Mouse (Mus musculus): Measurements from ENCODE around the gene Kif13a. TPM values are rescaled to one million over a fixed set of nuclear protein-coding genes. Genes with fewer than 3 reads are reported as not detected.
A peak's percentile ranks its signal among the peaks of the same experiment; 100 is the strongest.

Gene Kif13a
- polyA plus RNA-seq, 1 experiment from 2014 or later: 30.6 TPM

DNA sequence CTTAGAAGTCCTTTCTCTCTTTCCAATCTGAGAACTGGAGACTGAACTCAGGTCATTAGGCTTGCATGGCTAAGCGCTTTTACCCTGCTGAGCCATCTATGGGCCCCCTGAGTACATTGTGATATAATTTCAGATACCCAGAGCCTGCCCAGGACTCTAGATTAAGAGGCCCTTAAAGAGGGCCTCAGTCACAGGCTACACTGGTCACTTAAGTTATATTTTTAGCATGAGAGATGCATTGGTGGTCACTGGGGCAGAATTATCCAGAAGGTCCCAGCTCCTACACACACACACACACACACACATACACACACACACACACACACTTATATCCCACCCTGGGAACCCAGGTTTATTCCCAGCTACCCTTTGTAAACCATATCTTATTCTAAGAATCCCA, 133.3 kb downstream of the Kif13a start:
- H3K27ac ChIP-seq: no peak overlapping the region
- no peak overlapping the region for H3K4me3 ChIP-seq
- no peaks in the 10 kb centered on the region for H3K4me1 ChIP-seq
- 94% methylated on average over 1 of the region's 1 CpGs for WGBS
- no peak overlapping the region for H3K4me2 ChIP-seq
- ATAC-seq (ENCODE audit: borderline replicate concordance, extremely low read depth, low FRiP score, low TSS enrichment): no peak
- H3K9ac ChIP-seq: no peak overlapping the region
- H3K27me3 ChIP-seq: no peaks in the 10 kb centered on the region
- peaks cover 60% of the 10 kb centered on the region for H3K36me3 ChIP-seq
- no peaks in the 10 kb centered on the region for H3K9me3 ChIP-seq

DNA sequence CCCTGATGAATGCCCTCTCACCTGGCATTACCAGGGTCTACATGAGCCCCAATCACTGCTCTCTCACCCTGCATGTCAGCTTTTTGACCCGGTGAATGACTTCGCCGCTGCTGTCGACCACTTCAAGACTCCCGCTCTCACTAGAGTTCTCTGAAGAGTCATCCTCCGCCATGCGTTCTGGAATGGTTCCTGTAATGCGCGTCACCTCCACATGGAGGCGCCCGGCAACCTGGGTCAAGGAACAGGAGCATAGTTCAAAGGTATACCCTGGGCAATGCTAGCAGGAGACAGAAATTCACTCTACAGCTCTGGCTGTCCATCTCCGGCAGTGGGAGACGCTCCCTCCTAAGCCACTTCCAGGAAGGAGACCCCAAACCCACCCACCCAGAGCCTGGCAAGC, 135.8 kb downstream of the Kif13a start:
- Histone ChIP-seq H3K27ac (no peak overlapping the region), H3K9ac (no peak overlapping the region), H3K4me2 (no peak overlapping the region), H3K9me3 (no peaks in the 10 kb centered on the region), H3K27me3 (no peaks in the 10 kb centered on the region), H3K4me1 (no peaks in the 10 kb centered on the region), H3K4me3 (no peak overlapping the region), H3K36me3 (peaks cover 60% of the 10 kb centered on the region)
- 74% methylated on average over 13 of the region's 13 CpGs for WGBS
- ATAC-seq (ENCODE audit: borderline replicate concordance, extremely low read depth, low FRiP score, low TSS enrichment): no peak

DNA sequence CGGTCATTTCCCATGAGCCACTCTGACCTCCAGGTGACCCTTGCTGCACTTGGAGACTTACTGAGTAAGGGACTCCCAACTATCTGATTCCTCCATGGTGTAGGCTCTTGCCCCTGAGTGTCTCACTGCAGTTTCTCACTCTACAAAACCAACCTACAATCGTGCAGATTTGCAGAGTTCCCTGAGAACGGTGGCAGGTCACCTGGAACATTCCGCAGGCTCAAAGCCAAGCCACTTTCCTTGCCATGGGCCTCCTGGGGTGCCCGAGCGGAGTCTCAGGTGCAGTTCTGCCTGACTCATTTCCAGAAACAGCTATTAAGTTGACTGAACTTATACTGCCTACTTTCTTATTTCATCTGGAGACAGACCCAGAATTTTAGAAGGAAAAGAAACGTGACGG, 141.2 kb downstream of the Kif13a start:
- Histone ChIP-seq H3K9me3 (no peaks in the 10 kb centered on the region), H3K27ac (no peak overlapping the region), H3K27me3 (no peaks in the 10 kb centered on the region), H3K4me2 (no peak overlapping the region), H3K9ac (no peak overlapping the region), H3K4me3 (no peak overlapping the region), H3K4me1 (no peaks in the 10 kb centered on the region), H3K36me3 (peaks cover 59% of the 10 kb centered on the region)
- 76% methylated on average over 8 of the region's 8 CpGs for WGBS
- no peak for ATAC-seq (ENCODE audit: borderline replicate concordance, extremely low read depth, low FRiP score, low TSS enrichment)

DNA sequence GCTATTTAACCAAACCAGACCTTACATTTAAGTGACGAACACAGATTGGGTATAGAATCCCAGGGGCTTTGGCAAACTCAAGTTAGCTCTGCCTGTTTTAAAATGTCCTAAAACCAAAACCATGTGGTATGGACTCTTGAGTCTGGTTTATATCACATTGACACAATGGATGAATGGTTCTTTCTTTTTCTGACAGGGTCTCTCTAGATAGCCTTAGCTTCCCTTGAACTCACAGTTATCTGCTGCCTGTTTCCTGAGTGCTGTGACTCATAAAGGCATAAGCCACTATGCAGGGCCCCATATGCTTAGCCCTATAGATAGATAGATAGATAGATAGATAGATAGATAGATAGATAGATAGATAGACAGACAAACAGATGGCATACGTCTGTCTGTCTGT, 142.8 kb downstream of the Kif13a start:
- Histone ChIP-seq H3K4me1 (no peaks in the 10 kb centered on the region), H3K9me3 (no peaks in the 10 kb centered on the region), H3K36me3 (peaks cover 52% of the 10 kb centered on the region), H3K27ac (no peak overlapping the region), H3K27me3 (no peaks in the 10 kb centered on the region), H3K4me3 (no peak overlapping the region), H3K9ac (no peak overlapping the region), H3K4me2 (no peak overlapping the region)
- no peak for ATAC-seq (ENCODE audit: borderline replicate concordance, extremely low read depth, low FRiP score, low TSS enrichment)
- 91% methylated on average over 2 of the region's 2 CpGs for WGBS

- no peak overlapping the region for H3K9ac ChIP-seq
- ATAC-seq (ENCODE audit: borderline replicate concordance, extremely low read depth, low FRiP score, low TSS enrichment): no peak
- H3K4me3 ChIP-seq: no peak overlapping the region
- H3K27ac ChIP-seq: no peak overlapping the region
- H3K27me3 ChIP-seq: no peaks in the 10 kb centered on the region
- no peaks in the 10 kb centered on the region for H3K9me3 ChIP-seq
- H3K36me3 ChIP-seq: peaks cover 51% of the 10 kb centered on the region
- no peaks in the 10 kb centered on the region for H3K4me1 ChIP-seq
- 91% methylated on average over 10 of the region's 10 CpGs for WGBS
- H3K4me2 ChIP-seq: no peak overlapping the region
Observed at GRCm38 (mm10) chr13:46786064-46786561, 143.6 kb downstream of the Kif13a start.

- no peak overlapping the region for H3K4me2 ChIP-seq
- H3K36me3 ChIP-seq: peaks cover 34% of the 10 kb centered on the region
- no peak overlapping the region for H3K4me3 ChIP-seq
- H3K27me3 ChIP-seq: no peaks in the 10 kb centered on the region
- peak overlapping the region; percentile 13; the same call in 1 of the 2 replicates for H3K27ac ChIP-seq
- 72% methylated on average over 11 of the region's 11 CpGs for WGBS
- peaks cover 10% of the 10 kb centered on the region; the same call in 1 of the 2 replicates for H3K4me1 ChIP-seq
- H3K9me3 ChIP-seq: no peaks in the 10 kb centered on the region
- ATAC-seq (ENCODE audit: borderline replicate concordance, extremely low read depth, low FRiP score, low TSS enrichment): no peak
- H3K9ac ChIP-seq: no peak overlapping the region
Observed at GRCm38 (mm10) chr13:46780379-46780778, 149.3 kb downstream of the Kif13a start.

- H3K9ac ChIP-seq: no peak overlapping the region
- no peaks in the 10 kb centered on the region for H3K27me3 ChIP-seq
- no peak overlapping the region for H3K4me2 ChIP-seq
- H3K27ac ChIP-seq: peak overlapping the region; percentile 13; the same call in 1 of the 2 replicates
- H3K4me1 ChIP-seq: peaks cover 10% of the 10 kb centered on the region; the same call in 1 of the 2 replicates
- no peaks in the 10 kb centered on the region for H3K9me3 ChIP-seq
- H3K36me3 ChIP-seq: peaks cover 34% of the 10 kb centered on the region
- 37% methylated on average over 10 of the region's 10 CpGs for WGBS
- no peak for ATAC-seq (ENCODE audit: borderline replicate concordance, extremely low read depth, low FRiP score, low TSS enrichment)
- H3K4me3 ChIP-seq: no peak overlapping the region
Observed at GRCm38 (mm10) chr13:46779831-46780230, 149.8 kb downstream of the Kif13a start.

DNA sequence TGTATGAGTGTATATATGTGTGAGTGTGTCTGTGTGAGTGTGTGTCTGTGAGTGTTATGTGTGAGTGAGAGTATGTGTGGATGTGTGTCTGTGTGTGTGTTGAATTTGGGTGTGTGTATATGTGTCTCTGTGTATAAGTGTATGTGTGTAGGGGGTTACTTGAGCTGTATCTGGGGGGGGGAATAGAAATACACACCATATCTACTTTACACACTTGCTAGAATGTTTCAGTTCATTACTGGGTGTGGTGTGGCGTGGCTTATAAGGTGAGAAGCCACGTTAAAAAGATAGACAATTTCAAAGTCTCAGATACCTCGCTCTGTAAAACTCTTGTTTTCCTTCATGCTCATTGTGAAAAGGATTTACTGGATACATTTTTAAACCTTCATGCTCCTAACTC, 152.2 kb downstream of the Kif13a start:
- no peak overlapping the region for H3K27ac ChIP-seq
- no peak overlapping the region for H3K4me3 ChIP-seq
- no peaks in the 10 kb centered on the region for H3K9me3 ChIP-seq
- H3K4me1 ChIP-seq: peaks cover 10% of the 10 kb centered on the region; the same call in 1 of the 2 replicates
- H3K4me2 ChIP-seq: no peak overlapping the region
- no peak for ATAC-seq (ENCODE audit: borderline replicate concordance, extremely low read depth, low FRiP score, low TSS enrichment)
- H3K27me3 ChIP-seq: no peaks in the 10 kb centered on the region
- H3K9ac ChIP-seq: no peak overlapping the region
- H3K36me3 ChIP-seq: peaks cover 39% of the 10 kb centered on the region
- 87% methylated on average over 3 of the region's 3 CpGs for WGBS

- H3K9ac ChIP-seq: no peak overlapping the region
- H3K9me3 ChIP-seq: no peaks in the 10 kb centered on the region
- peaks cover 46% of the 10 kb centered on the region for H3K36me3 ChIP-seq
- peaks cover 10% of the 10 kb centered on the region; the same call in 1 of the 2 replicates for H3K4me1 ChIP-seq
- no peak overlapping the region for H3K27ac ChIP-seq
- no peak overlapping the region for H3K4me2 ChIP-seq
- H3K27me3 ChIP-seq: no peaks in the 10 kb centered on the region
- H3K4me3 ChIP-seq: no peak overlapping the region
- WGBS: 56% methylated on average over 14 of the region's 14 CpGs
- no peak for ATAC-seq (ENCODE audit: borderline replicate concordance, extremely low read depth, low FRiP score, low TSS enrichment)
Observed at GRCm38 (mm10) chr13:46776636-46777305, 152.9 kb downstream of the Kif13a start.

- no peaks in the 10 kb centered on the region for H3K27me3 ChIP-seq
- H3K4me1 ChIP-seq: peaks cover 5% of the 10 kb centered on the region; the same call in 1 of the 2 replicates
- no peaks in the 10 kb centered on the region for H3K9me3 ChIP-seq
- no peak overlapping the region for H3K4me3 ChIP-seq
- no peak overlapping the region for H3K27ac ChIP-seq
- H3K36me3 ChIP-seq: peaks cover 52% of the 10 kb centered on the region
- no peak overlapping the region for H3K4me2 ChIP-seq
- WGBS: 76% methylated on average over 5 of the region's 5 CpGs
- ATAC-seq (ENCODE audit: borderline replicate concordance, extremely low read depth, low FRiP score, low TSS enrichment): no peak
- no peak overlapping the region for H3K9ac ChIP-seq
Observed at GRCm38 (mm10) chr13:46774998-46775397, 154.7 kb downstream of the Kif13a start.

- WGBS: 96% methylated on average over 13 of the region's 13 CpGs
Observed at GRCm38 (mm10) chr13:46772581-46772980, 157.1 kb downstream of the Kif13a start.

GRCm38 (mm10) chr13:46765361-46765760, 164.3 kb downstream of the Kif13a start:
- no peak overlapping the region for H3K9ac ChIP-seq
- H3K27ac ChIP-seq: no peak overlapping the region
- peaks cover 73% of the 10 kb centered on the region for H3K36me3 ChIP-seq
- H3K4me1 ChIP-seq: no peaks in the 10 kb centered on the region
- no peaks in the 10 kb centered on the region for H3K9me3 ChIP-seq
- H3K27me3 ChIP-seq: no peaks in the 10 kb centered on the region
- ATAC-seq (ENCODE audit: borderline replicate concordance, extremely low read depth, low FRiP score, low TSS enrichment): no peak
- WGBS: 75% methylated on average over 2 of the region's 2 CpGs
- H3K4me3 ChIP-seq: no peak overlapping the region
- H3K4me2 ChIP-seq: no peak overlapping the region

More at GRCm38 (mm10) chr13:46772581-46772980, 157.1 kb downstream of the Kif13a start:
- ATAC-seq (ENCODE audit: borderline replicate concordance, extremely low read depth, low FRiP score, low TSS enrichment): no peak
- H3K4me3 ChIP-seq: no peak overlapping the region
- no peak overlapping the region for H3K27ac ChIP-seq
- no peaks in the 10 kb centered on the region for H3K27me3 ChIP-seq
- no peaks in the 10 kb centered on the region for H3K9me3 ChIP-seq
- peaks cover 5% of the 10 kb centered on the region; the same call in 1 of the 2 replicates for H3K4me1 ChIP-seq
- H3K9ac ChIP-seq: no peak overlapping the region
- H3K4me2 ChIP-seq: no peak overlapping the region
- peaks cover 65% of the 10 kb centered on the region for H3K36me3 ChIP-seq
